Mouse (Mus musculus): Measurements from ENCODE around the gene Ccdc30. TPM values are rescaled to one million over a fixed set of nuclear protein-coding genes. Genes with fewer than 3 reads are reported as not detected.
A peak's percentile ranks its signal among the peaks of the same experiment; 100 is the strongest.

Ccdc30 gene
- polyA plus RNA-seq, 1 experiment from 2014 or later: 20.6 TPM

DNA sequence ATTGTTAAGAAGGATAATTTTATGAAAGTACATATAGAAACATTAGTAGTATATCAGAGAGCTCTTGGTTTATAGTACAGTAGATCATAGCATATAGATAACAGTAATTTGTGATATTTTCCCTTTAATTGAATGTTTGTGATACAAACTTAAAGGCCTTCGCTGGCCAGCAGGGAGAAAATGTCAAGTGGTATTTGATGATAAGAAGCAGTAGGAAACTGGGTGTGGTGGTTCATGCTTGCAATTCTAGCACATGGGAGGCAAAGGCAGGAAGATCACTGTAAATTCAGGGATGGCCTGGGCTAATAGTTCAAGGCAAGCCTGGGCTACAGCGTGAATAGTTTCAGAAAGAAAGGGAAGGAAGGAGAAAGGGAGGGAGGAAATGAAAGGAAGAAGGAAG is 9.8 kb upstream of the Ccdc30 start:
- Histone ChIP-seq H3K4me2 (ENCODE audit: low read length) (no peak overlapping the region), H3K27ac (replicated peaks; ENCODE audit: low read depth, low read length) (no peak overlapping the region), H3K27me3 (ENCODE audit: control insufficient read depth, insufficient read depth, low read length) (no peaks in the 10 kb centered on the region), H3K9me3 (ENCODE audit: control insufficient read depth, low read length) (no peaks in the 10 kb centered on the region), H3K9ac (replicated peaks; ENCODE audit: low read length) (no peak overlapping the region), H3K4me1 (ENCODE audit: control insufficient read depth, insufficient read depth, low read length) (peaks cover 16% of the 10 kb centered on the region), H3K4me3 (replicated peaks; ENCODE audit: low read depth, low read length) (no peak overlapping the region), H3K36me3 (ENCODE audit: control insufficient read depth, insufficient read depth, low read length) (no peaks in the 10 kb centered on the region)
- no peak for ATAC-seq (ENCODE audit: low FRiP score, low TSS enrichment)
- DNase-seq: no peak
- WGBS: 96% methylated on average over 2 of the region's 2 CpGs

DNA sequence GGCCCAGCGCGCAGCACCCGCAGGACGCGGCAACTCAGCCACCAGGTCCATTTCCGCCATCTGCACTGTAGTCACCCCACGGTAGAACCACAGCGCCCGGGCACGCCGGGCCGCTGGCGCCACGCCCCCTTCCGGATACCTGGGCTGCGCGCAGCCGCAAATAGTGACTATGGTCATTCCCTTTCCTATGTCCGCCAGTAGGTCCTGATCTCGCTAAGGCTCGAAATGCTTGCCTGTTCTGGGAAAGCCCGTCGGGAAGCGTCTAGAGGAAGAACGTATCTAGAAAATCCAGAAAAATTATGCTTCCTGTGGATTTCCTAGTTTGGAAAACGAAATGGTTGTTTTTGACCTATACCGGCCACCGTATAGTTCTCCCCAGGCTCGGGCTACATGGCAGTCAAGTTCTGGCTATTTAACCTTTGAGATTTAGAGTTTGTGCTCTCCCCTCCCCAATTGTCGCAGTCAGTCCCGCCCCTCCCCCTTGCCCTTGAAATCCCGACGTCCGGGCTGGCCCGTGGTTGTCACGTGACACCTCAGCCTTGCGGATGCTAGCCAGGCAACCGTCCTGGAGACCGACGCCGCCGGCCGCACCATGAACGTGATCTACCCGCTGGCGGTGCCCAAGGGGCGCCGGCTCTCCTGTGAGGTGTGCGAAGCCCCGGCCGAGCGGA is 7.1 kb upstream of the Ccdc30 start, which contains the start of the genes Ppcs and Zmynd12:
Gene Ppcs (minus strand): TSS at position 127 of the 671 bp plus-strand sequence.
Gene Zmynd12 (plus strand): TSS at position 521 of the 671 bp plus-strand sequence.
- Histone ChIP-seq H3K4me3 (replicated peaks; ENCODE audit: low read depth, low read length) (peak within 1 kb of the TSS; percentile 59), H3K27ac (replicated peaks; ENCODE audit: low read depth, low read length) (peak within 1 kb of the TSS; percentile 90), H3K9ac (replicated peaks; ENCODE audit: low read length) (peak within 1 kb of the TSS; percentile 70), H3K27me3 (ENCODE audit: control insufficient read depth, insufficient read depth, low read length) (no peaks in the 10 kb centered on the region), H3K9me3 (ENCODE audit: control insufficient read depth, low read length) (no peaks in the 10 kb centered on the region), H3K36me3 (ENCODE audit: control insufficient read depth, insufficient read depth, low read length) (0 out of 2 replicates have a peak, but pooled peaks cover 3% of the 10 kb centered on the region), H3K4me2 (ENCODE audit: low read length) (peak within 1 kb of the TSS; percentile 94), H3K4me1 (ENCODE audit: control insufficient read depth, insufficient read depth, low read length) (peaks cover 16% of the 10 kb centered on the region)
- under 1% methylated on average over 52 of the region's 52 CpGs for WGBS
- DNase-seq: peak; percentile 93
- peak; percentile 93 for ATAC-seq (ENCODE audit: low FRiP score, low TSS enrichment)

DNA sequence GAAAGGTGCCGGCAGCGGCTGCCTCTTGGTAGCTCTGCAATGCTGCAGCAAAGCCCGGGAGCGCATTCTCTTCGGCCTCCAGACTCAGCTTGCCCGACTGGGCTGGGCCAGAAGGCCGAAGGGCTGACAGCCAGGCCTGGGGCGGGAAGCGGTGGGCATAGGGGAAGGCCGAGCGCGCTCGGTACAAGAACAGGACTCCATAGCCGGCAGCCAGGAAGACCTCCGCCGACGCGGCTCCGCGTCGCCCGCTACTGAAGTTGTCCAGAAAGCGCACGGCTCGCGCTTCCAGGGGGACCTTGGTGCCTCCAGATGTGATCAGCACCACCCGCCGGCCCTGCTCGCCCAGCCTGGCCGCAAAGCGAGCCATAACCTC is 6.6 kb upstream of the Ccdc30 start:
- Histone ChIP-seq H3K9ac (replicated peaks; ENCODE audit: low read length) (peak overlapping the region; percentile 70), H3K4me3 (replicated peaks; ENCODE audit: low read depth, low read length) (peak overlapping the region; percentile 59), H3K36me3 (ENCODE audit: control insufficient read depth, insufficient read depth, low read length) (0 out of 2 replicates have a peak, but pooled peaks cover 3% of the 10 kb centered on the region), H3K4me1 (ENCODE audit: control insufficient read depth, insufficient read depth, low read length) (peaks cover 16% of the 10 kb centered on the region), H3K27ac (replicated peaks; ENCODE audit: low read depth, low read length) (peak overlapping the region; percentile 90), H3K4me2 (ENCODE audit: low read length) (peak overlapping the region; percentile 94), H3K9me3 (ENCODE audit: control insufficient read depth, low read length) (no peaks in the 10 kb centered on the region), H3K27me3 (ENCODE audit: control insufficient read depth, insufficient read depth, low read length) (0 out of 2 replicates have a peak, but pooled peaks cover 4% of the 10 kb centered on the region)
- no peak for DNase-seq
- ATAC-seq (ENCODE audit: low FRiP score, low TSS enrichment): peak; percentile 65
- WGBS: under 1% methylated on average over 31 of the region's 31 CpGs

DNA sequence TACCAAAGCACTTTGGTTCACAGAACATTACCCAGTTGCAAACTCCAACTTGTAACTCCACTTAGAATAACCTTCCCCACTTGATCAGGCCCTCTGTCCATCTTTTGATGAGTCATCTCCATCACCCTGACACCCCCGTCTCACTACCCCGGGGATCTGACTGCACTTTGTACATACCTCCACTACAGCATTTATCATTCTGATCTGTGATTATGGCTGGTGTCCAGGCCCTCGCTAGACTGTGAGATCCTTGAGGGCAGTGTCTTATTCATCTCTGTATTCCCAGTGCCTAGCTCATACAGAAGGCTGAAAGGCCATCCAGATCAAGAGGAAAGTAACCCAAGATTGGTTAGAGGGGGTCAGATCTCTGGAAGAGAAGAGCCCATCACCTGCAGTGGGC is 5.9 kb upstream of the Ccdc30 start:
- Histone ChIP-seq H3K36me3 (ENCODE audit: control insufficient read depth, insufficient read depth, low read length) (0 out of 2 replicates have a peak, but pooled peaks cover 3% of the 10 kb centered on the region), H3K9me3 (ENCODE audit: control insufficient read depth, low read length) (no peaks in the 10 kb centered on the region), H3K4me3 (replicated peaks; ENCODE audit: low read depth, low read length) (peak overlapping the region; percentile 59), H3K4me2 (ENCODE audit: low read length) (peak overlapping the region; percentile 94), H3K27me3 (ENCODE audit: control insufficient read depth, insufficient read depth, low read length) (0 out of 2 replicates have a peak, but pooled peaks cover 8% of the 10 kb centered on the region), H3K4me1 (ENCODE audit: control insufficient read depth, insufficient read depth, low read length) (peaks cover 16% of the 10 kb centered on the region), H3K9ac (replicated peaks; ENCODE audit: low read length) (peak overlapping the region; percentile 70), H3K27ac (replicated peaks; ENCODE audit: low read depth, low read length) (peak overlapping the region; percentile 90; the same call in 1 of the 2 replicates)
- DNase-seq (no peak), ATAC-seq (ENCODE audit: low FRiP score, low TSS enrichment) (no peak)
- WGBS: 69% methylated on average over 3 of the region's 3 CpGs

DNA sequence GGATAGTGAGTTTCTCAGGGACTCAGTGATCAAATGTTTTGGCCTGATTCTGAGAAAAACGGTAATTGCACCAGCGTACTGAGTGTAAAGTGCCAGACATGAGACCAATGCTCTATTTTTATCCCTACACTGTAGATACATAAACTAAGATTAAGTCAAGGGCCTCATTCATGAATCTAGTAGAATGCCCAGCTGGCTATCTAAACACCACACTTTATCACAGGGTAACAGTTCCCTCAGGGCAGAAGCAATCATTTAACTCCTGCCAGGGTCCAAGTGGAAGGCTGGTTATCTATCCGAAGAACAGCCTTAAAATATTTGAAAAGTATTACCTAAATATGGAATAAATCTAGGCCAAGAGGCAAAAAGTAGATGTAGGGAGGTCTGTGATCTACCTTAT is 2.6 kb upstream of the Ccdc30 start:
- Histone ChIP-seq H3K27me3 (ENCODE audit: control insufficient read depth, insufficient read depth, low read length) (0 out of 2 replicates have a peak, but pooled peaks cover 8% of the 10 kb centered on the region), H3K36me3 (ENCODE audit: control insufficient read depth, insufficient read depth, low read length) (0 out of 2 replicates have a peak, but pooled peaks cover 3% of the 10 kb centered on the region), H3K27ac (replicated peaks; ENCODE audit: low read depth, low read length) (no peak overlapping the region), H3K9me3 (ENCODE audit: control insufficient read depth, low read length) (no peaks in the 10 kb centered on the region), H3K4me1 (ENCODE audit: control insufficient read depth, insufficient read depth, low read length) (peaks cover 10% of the 10 kb centered on the region), H3K9ac (replicated peaks; ENCODE audit: low read length) (no peak overlapping the region), H3K4me2 (ENCODE audit: low read length) (no peak overlapping the region), H3K4me3 (replicated peaks; ENCODE audit: low read depth, low read length) (no peak overlapping the region)
- ATAC-seq (ENCODE audit: low FRiP score, low TSS enrichment) (no peak), DNase-seq (no peak)
- 91% methylated on average over 3 of the region's 3 CpGs for WGBS

DNA sequence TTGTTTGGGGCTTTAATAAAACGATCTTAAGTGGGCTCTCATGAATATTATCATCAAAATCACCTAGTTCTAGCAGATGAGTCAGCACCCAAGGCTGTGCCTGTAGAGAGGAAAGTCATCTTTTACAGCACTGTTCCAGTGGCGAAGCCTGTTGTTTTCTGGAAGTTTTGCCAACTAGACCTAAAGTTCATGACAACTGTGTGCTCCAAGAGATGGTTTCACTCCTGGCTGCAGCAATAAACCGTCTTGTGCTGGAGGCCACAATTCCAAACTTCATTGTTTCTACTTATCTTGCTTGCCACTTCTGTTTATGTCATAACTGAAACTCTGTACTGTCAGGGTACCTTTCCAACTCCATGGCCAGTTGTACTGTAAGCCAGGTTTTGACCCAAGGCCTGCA is 1.9 kb upstream of the Ccdc30 start:
- Histone ChIP-seq H3K4me2 (ENCODE audit: low read length) (no peak overlapping the region), H3K9ac (replicated peaks; ENCODE audit: low read length) (no peak overlapping the region), H3K4me1 (ENCODE audit: control insufficient read depth, insufficient read depth, low read length) (peaks cover 9% of the 10 kb centered on the region), H3K4me3 (replicated peaks; ENCODE audit: low read depth, low read length) (no peak overlapping the region), H3K27ac (replicated peaks; ENCODE audit: low read depth, low read length) (no peak overlapping the region), H3K27me3 (ENCODE audit: control insufficient read depth, insufficient read depth, low read length) (0 out of 2 replicates have a peak, but pooled peaks cover 8% of the 10 kb centered on the region), H3K36me3 (ENCODE audit: control insufficient read depth, insufficient read depth, low read length) (0 out of 2 replicates have a peak, but pooled peaks cover 3% of the 10 kb centered on the region), H3K9me3 (ENCODE audit: control insufficient read depth, low read length) (no peaks in the 10 kb centered on the region)
- DNase-seq (no peak), ATAC-seq (ENCODE audit: low FRiP score, low TSS enrichment) (no peak)
- 85% methylated on average over 3 of the region's 3 CpGs for WGBS

DNA sequence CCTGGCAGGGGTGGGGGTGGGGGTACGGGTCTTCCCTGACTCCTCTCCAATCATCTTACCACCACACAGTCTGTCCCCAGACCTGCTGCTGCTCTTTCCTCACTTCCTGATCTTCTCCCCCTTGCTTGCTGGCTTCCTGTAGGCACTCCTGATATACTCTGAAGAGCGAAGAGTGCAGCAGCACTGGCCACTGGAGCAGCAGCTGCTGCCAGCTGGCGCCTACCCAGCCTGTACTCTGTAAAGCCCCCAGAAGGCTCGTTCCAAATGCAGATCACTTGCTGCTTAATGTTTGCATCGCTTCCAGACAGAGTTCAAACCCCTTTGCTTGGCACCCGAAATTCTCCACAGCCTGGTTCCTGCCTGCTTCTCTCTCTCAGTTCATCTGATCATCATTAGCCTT is 2.5 kb downstream of the Ccdc30 start:
- ATAC-seq (ENCODE audit: low FRiP score, low TSS enrichment): no peak
- Histone ChIP-seq H3K9ac (replicated peaks; ENCODE audit: low read length) (no peak overlapping the region), H3K36me3 (ENCODE audit: control insufficient read depth, insufficient read depth, low read length) (no peaks in the 10 kb centered on the region), H3K27me3 (ENCODE audit: control insufficient read depth, insufficient read depth, low read length) (0 out of 2 replicates have a peak, but pooled peaks cover 8% of the 10 kb centered on the region), H3K4me2 (ENCODE audit: low read length) (no peak overlapping the region), H3K4me3 (replicated peaks; ENCODE audit: low read depth, low read length) (no peak overlapping the region), H3K27ac (replicated peaks; ENCODE audit: low read depth, low read length) (no peak overlapping the region), H3K9me3 (ENCODE audit: control insufficient read depth, low read length) (no peaks in the 10 kb centered on the region), H3K4me1 (ENCODE audit: control insufficient read depth, insufficient read depth, low read length) (no peaks in the 10 kb centered on the region)
- WGBS: 72% methylated on average over 6 of the region's 6 CpGs
- peak; percentile 60 for DNase-seq

DNA sequence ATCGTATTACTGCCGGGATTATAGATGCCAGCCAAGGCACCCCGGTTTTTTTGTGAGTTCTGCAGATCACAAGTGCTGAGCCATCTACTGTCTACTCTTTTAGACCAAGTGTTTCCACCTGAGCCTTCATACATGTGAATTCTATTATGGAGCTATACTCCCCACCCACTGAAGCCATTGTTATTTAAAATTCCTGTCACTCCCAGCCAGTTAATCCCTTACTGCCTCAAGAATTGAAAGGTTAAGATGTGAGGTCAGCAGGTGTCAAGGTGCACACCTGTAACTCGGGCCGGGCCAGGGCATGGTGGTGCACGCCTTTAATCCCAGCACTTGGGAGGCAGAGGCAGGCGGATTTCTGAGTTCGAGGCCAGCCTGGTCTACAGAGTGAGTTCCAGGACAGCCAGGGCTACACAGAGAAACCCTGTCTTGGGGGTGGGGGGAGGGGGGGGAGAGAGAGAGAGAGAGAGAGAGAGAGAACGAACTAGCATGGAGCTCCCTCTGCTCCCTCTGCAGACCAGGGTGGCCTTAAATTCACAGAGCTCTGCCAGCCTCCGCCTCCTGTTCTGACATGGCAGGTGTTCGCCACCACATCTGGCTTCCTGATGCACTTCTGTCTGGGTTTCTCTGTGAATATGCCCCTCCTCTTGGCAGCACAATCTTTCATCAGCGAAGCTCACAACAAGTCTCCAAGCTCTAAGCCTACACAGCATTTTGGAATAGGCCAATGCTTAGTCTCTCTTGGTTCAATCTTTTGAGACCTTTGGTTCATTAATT is 3.3 kb downstream of the Ccdc30 start:
- H3K9me3 ChIP-seq (ENCODE audit: control insufficient read depth, low read length): no peaks in the 10 kb centered on the region

More for the DNA sequence above, 3.3 kb downstream of the Ccdc30 start:
- no peak overlapping the region for H3K9ac ChIP-seq (replicated peaks; ENCODE audit: low read length)
- DNase-seq: no peak
- no peaks in the 10 kb centered on the region for H3K4me1 ChIP-seq (ENCODE audit: control insufficient read depth, insufficient read depth, low read length)
- 0 out of 2 replicates have a peak, but pooled peaks cover 5% of the 10 kb centered on the region for H3K27me3 ChIP-seq (ENCODE audit: control insufficient read depth, insufficient read depth, low read length)
- H3K36me3 ChIP-seq (ENCODE audit: control insufficient read depth, insufficient read depth, low read length): no peaks in the 10 kb centered on the region
- no peak overlapping the region for H3K4me2 ChIP-seq (ENCODE audit: low read length)
- no peak overlapping the region for H3K4me3 ChIP-seq (replicated peaks; ENCODE audit: low read depth, low read length)
- no peak for ATAC-seq (ENCODE audit: low FRiP score, low TSS enrichment)
- 80% methylated on average over 12 of the region's 12 CpGs for WGBS
- H3K27ac ChIP-seq (replicated peaks; ENCODE audit: low read depth, low read length): no peak overlapping the region

All from midbrain, embryonic 14.5 days (tissue).